Mouse (Mus musculus) cerebellum, adult 11-12 months (tissue): ENCODE measurements at regions not wholly inside any gene's neighbourhood (a gene's known extent, or its start where the extent isn't known, plus 50 kb on each side); places are given as distances from the start of the nearest gene placed in this dataset.

Source experiments
- DNase-seq: peaks from one replicate; pipeline ENCODE4 v3.0.0; 2022

DNA sequence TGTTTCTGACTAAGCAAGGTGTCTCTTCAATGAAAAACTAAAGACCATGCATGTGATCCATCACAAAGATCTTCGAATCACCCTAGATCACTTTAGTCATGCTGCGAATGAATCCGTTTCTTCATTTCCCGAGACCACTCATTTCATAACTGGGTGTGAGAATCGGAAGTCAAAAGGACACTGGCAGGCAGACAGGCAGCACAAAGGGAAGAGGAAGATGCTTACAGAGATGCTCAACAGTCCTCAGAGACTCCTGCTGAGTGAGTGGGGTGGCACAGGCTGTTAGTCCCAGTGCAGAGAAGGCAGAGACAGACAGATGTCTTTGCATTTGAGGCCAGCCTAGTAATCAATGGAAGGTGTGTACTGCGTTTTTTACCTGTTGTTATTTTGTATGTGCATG, 155.6 kb upstream of the Jmjd1c start:
- no peak for DNase-seq

GRCm38 (mm10) chr10:66940922-66941321, 155.0 kb upstream of the Jmjd1c start:
- no peak for DNase-seq

GRCm38 (mm10) chr10:66941974-66942373, 154.0 kb upstream of the Jmjd1c start:
- no peak for DNase-seq

- DNase-seq, result peak; percentile 48
Measured at GRCm38 (mm10) chr10:66943875-66944274, 152.1 kb upstream of the Jmjd1c start.

- no peak for DNase-seq
Measured at GRCm38 (mm10) chr10:66946161-66946560, 149.8 kb upstream of the Jmjd1c start.

DNA sequence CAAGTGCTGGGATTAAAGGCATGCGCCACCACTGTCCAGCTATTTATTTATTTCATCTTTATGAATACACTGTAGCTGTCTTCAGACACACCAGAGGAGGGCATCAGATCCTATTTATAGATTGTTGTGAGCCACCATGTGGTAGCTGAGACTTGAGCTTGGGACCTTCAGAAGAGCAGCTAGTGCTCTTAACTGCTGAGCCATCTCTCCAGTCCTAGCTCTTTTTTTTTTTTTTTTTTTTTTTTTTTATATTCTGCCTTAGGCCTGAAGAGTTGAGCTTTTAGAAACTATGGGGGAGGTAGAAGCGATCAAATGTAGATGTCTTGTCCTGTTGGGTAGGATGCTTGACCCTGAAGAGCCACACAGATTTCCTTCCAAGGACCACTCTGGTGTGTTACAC, 147.6 kb upstream of the Jmjd1c start:
- no peak for DNase-seq

DNA sequence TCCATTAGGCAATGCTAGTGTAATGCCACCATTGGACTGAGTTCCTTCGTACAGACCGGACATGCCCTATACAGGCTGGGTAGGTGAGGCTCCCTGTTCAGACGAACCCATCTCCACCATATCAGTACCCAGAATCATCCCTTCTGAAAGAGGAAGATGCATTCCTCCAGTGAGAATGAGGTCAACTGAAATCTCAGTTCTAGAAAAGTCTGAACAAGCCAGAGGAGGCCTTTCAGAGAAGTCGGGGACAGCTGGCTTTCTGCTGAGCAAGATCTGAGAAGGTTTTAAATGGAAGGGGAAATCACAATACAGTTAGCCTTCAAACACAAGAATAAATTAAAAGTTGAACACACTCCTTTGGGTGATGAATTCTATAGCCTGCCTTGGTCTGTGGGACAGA, 145.5 kb upstream of the Jmjd1c start:
- DNase-seq, result no peak

DNA sequence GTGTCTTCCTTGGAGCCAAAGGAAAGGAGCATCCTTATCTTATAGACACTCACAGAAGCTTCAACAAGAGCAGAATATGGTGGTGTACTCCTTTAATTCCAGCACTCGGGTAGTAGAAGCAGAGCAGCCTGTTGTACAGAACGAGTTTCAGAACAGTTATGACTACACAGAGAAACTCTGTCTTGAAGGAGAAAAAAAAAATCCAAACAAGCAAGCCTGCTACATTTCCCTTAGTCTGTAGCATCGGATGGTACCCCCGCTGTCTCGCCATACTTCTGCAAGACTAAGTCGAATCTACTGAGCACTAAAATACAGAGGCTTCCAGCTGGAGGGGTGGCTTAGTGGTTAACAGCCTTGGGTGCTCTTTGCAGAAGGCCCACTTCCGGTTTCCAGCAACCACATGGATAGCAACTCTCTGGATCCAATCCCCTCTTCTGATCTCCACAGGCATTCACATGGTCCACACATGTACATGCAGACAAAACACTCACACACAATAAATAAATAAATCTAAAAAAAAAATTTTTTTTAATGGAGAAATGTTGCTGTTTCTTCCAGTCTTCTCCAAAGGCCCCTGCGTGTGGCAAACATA, 144.6 kb upstream of the Jmjd1c start:
- DNase-seq, result no peak

DNA sequence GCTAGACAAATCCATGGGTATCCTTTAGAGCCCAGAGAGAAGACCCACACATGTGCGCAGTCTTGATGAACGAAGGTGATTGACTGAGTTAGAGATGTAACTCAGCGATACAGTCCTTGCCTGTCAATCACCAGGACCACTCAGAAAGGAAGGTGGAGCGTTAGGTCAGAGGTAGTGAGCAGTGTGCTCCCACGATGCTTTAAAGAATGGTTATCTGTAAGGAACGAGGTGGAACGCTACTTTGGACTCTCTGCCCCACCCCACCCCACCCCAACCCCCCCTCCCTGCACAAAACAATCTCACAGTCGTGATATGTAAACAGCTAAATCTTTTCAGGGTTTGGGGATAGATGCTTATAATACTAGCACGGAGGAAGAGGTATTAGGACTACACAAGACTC, 144.0 kb upstream of the Jmjd1c start:
- no peak for DNase-seq

DNA sequence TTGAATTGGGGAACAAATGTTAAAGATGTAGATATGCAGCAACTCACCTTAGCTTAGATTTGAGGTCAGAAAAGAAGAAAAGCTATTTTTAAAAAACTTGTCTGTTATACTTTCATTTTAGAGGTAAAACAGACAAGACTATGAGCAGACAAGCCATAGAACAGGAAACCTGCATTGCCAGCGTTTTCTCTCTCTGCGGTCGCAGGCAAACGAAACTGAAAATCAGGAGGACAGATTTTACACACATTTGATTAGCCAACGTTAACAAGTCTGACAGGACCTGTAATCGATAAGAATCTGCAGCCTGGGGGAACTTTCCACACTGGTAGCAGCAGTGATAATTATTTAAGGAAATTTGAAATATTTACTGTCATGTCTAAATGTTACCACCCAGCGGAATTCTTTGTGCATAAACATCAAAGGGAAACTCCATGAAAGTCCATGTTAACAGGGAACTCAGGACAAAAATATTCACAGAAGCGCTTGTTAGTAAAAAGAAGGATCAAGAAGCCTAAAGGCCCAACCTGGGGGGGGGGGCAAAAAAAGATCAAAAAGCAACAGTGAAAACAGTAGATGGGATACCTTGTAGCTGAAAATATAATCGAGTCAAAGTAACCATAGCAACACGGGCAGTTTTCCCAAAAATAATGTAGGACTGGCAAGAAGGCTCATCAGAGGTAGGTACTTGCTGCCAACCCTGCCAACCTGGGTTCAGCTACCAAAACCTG, 142.5 kb upstream of the Jmjd1c start:
- no peak for DNase-seq

DNA sequence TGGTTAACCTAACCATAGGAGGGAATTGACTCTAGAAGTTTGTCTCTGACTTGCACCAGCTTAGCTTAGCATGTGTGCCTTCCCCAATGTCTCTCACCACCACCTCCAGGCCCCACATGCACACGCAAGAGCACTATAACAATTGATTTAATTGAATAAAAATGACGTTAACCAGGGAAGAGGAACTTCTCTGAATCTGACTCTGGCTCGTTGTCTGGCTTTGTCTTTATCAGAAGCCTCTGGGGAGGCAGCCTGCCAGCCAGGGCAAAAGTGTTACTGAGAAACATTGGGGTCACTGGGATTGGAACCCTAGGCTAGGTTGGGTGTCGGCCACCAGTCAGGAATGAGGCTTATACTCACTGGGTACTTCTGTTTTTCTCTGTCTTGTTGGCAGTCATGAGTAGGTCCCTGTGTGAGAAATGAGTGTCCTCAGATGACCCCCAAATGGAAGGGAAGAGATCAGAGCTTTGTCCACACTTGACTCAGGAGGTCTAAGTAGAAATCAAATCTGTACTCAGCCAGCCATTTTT, 141.9 kb upstream of the Jmjd1c start:
- no peak for DNase-seq

DNA sequence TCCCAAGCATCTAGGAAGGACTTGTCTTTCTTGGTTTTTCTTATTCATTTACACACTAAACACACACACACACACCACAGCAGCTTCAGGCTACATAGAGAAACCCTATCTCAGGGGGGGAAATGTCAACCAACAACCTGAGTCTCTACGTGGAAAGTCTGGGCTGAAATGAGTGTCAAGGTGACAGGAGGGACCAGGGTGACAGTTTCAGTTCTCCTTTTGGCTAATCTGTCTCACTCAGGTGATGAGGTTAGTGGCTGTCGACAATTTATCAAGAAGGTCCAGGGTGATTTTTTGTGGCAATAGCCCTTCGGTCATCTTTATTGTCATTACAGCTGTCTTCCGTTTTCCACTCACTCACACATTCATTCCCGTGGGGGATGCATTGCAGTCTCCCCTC, 140.5 kb upstream of the Jmjd1c start:
- DNase-seq, result no peak

GRCm38 (mm10) chr10:66956619-66957018, 139.3 kb upstream of the Jmjd1c start:
- DNase-seq, result no peak

- DNase-seq, result no peak
Measured at GRCm38 (mm10) chr10:66957373-66957772, 138.6 kb upstream of the Jmjd1c start.
